Mouse (Mus musculus) cerebellum, postnatal 14 days (tissue): ENCODE measurements at regions not wholly inside any gene's neighbourhood (a gene's known extent, or its start where the extent isn't known, plus 50 kb on each side); places are given as distances from the start of the nearest gene placed in this dataset.
A peak's percentile ranks its signal among the peaks of the same experiment; 100 is the strongest.

ENCODE experiments used
- DNase-seq, 2 experiments: peaks; one replicate each; pipeline ENCODE4 v3.0.0; 2021; ENCODE audit warnings: mixed read lengths in 2 of 2

DNA sequence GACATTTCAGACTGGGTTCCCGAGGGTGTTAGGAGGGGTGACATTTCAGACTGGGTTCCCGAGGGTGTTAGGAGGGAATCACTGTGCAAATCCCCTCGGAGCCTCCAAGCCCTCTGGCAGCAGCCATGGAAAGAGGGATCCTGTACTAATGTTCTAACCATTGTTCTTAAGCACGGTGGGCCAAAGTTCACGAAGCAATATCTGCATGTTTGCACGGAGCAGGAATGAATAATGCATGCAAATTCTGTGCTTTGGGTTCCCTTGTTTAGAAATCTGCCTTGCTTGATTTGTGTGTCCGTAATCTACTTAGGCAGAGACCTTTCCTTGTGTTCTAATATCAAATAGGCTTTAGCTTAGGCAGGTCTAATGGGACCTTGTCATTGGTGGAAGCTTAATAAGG is 55.9 kb upstream of the Zfp280d start:
- no peak for DNase-seq

DNA sequence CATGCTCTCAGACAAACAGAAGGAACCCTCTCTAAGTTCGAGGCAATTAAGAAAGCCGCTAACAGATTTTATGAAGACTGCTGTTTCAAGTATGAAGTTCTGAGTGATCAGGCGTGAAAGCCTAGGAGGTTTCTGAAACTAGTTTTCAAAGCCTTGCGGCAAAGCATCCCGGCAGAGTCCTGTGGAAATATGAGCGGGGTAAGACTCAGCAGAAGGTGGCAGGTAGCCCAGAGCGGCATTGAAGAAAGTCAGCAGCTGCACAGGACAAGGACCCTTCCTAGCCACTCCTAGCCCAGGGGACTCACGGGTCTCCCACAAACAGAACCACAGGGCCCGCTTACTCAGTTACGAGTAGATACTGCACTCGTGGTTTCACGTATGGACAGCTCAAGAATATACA is 54.8 kb upstream of the Zfp280d start:
- no peak for DNase-seq

DNA sequence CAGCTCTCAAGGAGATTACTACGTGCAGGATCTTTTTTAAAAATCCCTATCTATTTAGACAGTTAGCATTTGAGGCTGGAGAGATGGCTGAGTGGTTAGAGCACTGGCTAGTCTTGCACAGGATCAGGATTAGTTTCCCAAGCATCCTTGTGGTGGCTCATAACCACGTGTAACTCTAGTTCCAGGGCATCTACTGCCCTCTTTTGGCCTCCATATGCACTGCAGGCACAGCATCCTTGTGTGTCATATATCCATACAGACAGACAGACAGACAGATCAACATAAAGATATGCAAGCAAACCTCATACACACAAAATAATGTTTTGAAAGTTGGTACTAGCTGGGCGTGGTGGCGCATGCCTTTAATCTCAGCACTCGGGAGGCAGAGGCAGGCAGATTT is 53.3 kb upstream of the Zfp280d start:
- DNase-seq: peak in 1 of 2 experiments; percentile 7
